Mouse (Mus musculus): ENCODE data around the gene Cdh1.

GRCm38 (mm10) chr8:106640921-106641320, 37.8 kb downstream of the Cdh1 start:
- TF ChIP-seq CTCF (IDR thresholded peaks at IDR 0.05; ENCODE audit: low read depth, low read length): no peak
- no peak for TF ChIP-seq POLR2A (IDR thresholded peaks at IDR 0.05; ENCODE audit: insufficient read depth, low read length)
- no peak for TF ChIP-seq EP300 (IDR thresholded peaks at IDR 0.05; ENCODE audit: insufficient read depth, low read depth, low read length)

Data from ES-Bruce4 (cell line).